Mouse (Mus musculus) liver, embryonic 15.5 days (tissue): ENCODE measurements around the gene Pclo. TPM values are rescaled to one million over a fixed set of nuclear protein-coding genes. Genes with fewer than 3 reads are reported as not detected.

Experiments
- ATAC-seq: fragments of 200-750 bp; cut with Nextera tagmentation; 2 replicates; pipeline ENCODE4 v1.8.0; 2017; ENCODE audit warnings: moderate number of reproducible peaks, mild to moderate bottlenecking, moderate library complexity; ENCODE audit not compliant: insufficient read depth
- H3K27ac ChIP-seq: fragments of 300-500 bp; sonication (generic); replicated peaks from 2 replicates; pipeline ENCODE4 v1.5.1; 2015; ENCODE audit warnings: mild to moderate bottlenecking, inconsistent platforms
- H3K27me3 ChIP-seq: fragments of 300-500 bp; sonication (generic); 2 replicates; pipeline ENCODE4 v1.6.1; 2015; ENCODE audit warnings: mild to moderate bottlenecking, inconsistent platforms
- H3K36me3 ChIP-seq: fragments of 300-500 bp; sonication (generic); replicated peaks from 2 replicates; pipeline ENCODE4 v1.6.1; 2015; ENCODE audit warnings: moderate library complexity, mild to moderate bottlenecking, inconsistent platforms
- H3K4me1 ChIP-seq: fragments of 300-500 bp; sonication (generic); replicated peaks from 2 replicates; pipeline ENCODE4 v1.6.1; 2015; ENCODE audit warnings: inconsistent platforms
- H3K4me2 ChIP-seq: fragments of 300-500 bp; sonication (generic); 2 replicates; pipeline ENCODE4 v1.6.1; 2015; ENCODE audit warnings: moderate library complexity, mild to moderate bottlenecking, inconsistent platforms
- H3K4me3 ChIP-seq: fragments of 300-500 bp; sonication (generic); replicated peaks from 2 replicates; pipeline ENCODE4 v1.5.1; 2015; ENCODE audit warnings: mild to moderate bottlenecking, inconsistent platforms
- H3K9ac ChIP-seq: fragments of 300-500 bp; sonication (generic); 2 replicates; pipeline ENCODE4 v1.6.1; 2015; ENCODE audit warnings: moderate library complexity, mild to moderate bottlenecking, inconsistent platforms
- H3K9me3 ChIP-seq: fragments of 300-500 bp; sonication (generic); replicated peaks from 2 replicates; pipeline ENCODE4 v1.6.1; 2016; ENCODE audit warnings: inconsistent platforms
- WGBS: fragments of 180-500 bp; shearing (Covaris S2); methylation state at CpG from one replicate; pipeline ENCODE4 v1.1.7; 2015; ENCODE audit warnings: mixed read lengths; ENCODE audit not compliant: insufficient replicate concordance; 5-methylcytosine and 5-hydroxymethylcytosine counted together
- polyA plus RNA-seq: library from polyadenylated mRNA; unstranded; fragments of >200 nt; fragmentation: Nextera tagmentation; extraction: Ambion mirVana; gene quantifications from 2 replicates; pipeline ENCODE4 v1.2.1, GENCODE M21; 2015

Gene Pclo
- polyA plus RNA-seq, 1 experiment from 2014 or later = not detected

DNA sequence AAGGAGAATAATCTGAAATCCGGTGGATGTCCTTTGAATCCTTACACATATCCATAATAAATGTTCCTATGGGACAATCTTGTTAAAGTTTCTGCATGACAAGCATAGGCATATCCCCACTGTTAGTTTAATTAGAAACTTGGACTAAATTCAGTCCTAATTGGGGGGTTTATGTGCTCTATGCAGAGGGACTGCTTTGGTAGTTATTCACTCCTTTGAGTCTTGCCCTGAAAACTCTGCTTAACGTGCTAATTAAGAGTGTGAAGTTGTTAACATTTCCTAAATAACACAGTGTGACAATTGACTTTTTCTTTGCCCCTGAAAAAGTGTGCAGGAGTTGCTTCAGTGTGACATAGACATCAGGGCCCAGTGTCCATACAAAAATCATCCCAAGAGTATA, 177.3 kb downstream of the Pclo start:
- H3K27me3 ChIP-seq = no peaks in the 10 kb centered on the region
- no peaks in the 10 kb centered on the region for H3K9me3 ChIP-seq
- ATAC-seq = no peak
- H3K36me3 ChIP-seq = no peaks in the 10 kb centered on the region
- H3K9ac ChIP-seq = no peak overlapping the region
- 46% methylated on average over 2 of the region's 2 CpGs for WGBS
- no peak overlapping the region for H3K27ac ChIP-seq
- no peak overlapping the region for H3K4me2 ChIP-seq
- H3K4me3 ChIP-seq = no peak overlapping the region
- no peaks in the 10 kb centered on the region for H3K4me1 ChIP-seq

DNA sequence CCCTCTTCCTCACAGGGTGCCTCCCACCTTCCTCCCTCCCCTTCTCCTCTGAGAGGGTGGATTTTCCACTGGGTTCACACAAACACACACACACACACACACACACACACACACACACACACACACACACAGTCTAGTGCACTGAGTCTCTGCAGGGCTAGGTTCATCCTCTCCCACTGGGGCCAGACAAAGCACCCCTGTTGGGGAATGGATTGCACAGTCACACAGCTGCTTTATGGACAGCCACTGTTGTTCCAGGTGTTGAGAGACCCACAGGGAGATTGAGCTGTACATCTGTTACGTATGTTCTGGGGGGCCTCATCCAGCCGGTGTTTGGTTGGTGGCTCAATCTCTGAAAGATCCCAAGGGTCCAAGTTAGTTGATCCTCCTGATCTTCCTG, 182.0 kb downstream of the Pclo start:
- Histone ChIP-seq H3K4me1 (no peaks in the 10 kb centered on the region), H3K4me2 (no peak overlapping the region), H3K27me3 (no peaks in the 10 kb centered on the region), H3K36me3 (no peaks in the 10 kb centered on the region), H3K27ac (no peak overlapping the region), H3K9ac (no peak overlapping the region), H3K9me3 (no peaks in the 10 kb centered on the region), H3K4me3 (no peak overlapping the region)
- WGBS = 64% methylated on average over 2 of the region's 2 CpGs
- ATAC-seq = no peak

DNA sequence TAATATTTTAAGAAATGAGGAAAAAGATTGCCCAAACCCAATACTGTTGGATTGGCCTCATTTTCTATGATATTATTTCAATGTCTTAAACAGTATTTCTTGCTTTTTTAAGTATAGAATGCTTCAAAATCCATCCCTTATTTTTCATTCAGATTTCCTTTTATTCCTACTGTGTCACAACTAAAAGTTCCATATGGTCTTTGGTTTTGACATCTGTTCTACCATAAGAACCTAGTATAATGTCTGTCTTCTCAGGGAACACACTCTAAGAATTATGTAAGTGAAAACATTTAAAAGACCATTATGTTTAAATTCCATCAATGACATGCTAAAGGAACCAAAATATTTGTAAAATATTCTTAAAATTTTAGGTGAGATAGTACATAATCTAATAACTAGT, 186.2 kb downstream of the Pclo start:
- no peak overlapping the region for H3K27ac ChIP-seq
- no peaks in the 10 kb centered on the region for H3K9me3 ChIP-seq
- no peaks in the 10 kb centered on the region for H3K36me3 ChIP-seq
- no peaks in the 10 kb centered on the region for H3K4me1 ChIP-seq
- no peak overlapping the region for H3K4me3 ChIP-seq
- H3K4me2 ChIP-seq = no peak overlapping the region
- no peaks in the 10 kb centered on the region for H3K27me3 ChIP-seq
- no peak overlapping the region for H3K9ac ChIP-seq
- ATAC-seq = no peak

DNA sequence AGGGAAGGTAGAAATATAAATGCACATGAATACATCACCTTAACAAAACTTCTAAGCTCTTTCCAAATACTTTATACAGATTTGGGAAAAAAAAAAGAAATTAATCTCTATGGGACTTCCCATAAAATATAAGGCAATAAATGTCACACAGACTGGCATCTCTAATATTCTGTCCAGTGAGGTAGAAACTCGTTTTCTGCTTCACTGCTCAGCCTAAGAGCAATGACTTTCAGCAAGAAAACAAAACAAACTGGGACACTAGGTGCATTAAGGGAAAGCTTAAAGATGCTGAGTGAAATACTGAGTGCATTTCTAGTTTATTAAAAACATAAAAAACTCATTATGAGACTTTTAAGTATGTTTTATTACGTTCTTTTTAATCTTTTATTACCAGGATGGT, 190.7 kb downstream of the Pclo start:
- Histone ChIP-seq H3K9me3 (no peaks in the 10 kb centered on the region), H3K27me3 (no peaks in the 10 kb centered on the region)
- 35% methylated on average over 2 of the region's 2 CpGs for WGBS

DNA sequence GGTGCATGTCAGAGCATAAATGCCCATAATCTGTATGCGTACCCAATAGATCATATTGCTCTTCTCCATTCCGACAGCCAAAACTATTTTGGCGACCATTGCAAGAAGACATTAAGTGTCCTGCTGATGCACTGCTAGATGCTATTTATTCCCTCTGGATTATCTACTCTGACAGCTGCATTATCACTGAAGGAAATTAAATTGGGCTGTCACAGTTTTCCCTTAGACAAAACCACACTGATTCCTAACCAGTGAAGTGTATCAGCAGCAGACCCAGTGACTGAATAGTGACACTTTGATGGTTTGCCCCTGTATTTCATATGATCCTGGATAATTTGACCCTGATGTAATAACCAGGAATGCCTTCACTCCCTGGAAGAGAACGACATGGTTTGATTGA, 192.6 kb downstream of the Pclo start:
- H3K4me3 ChIP-seq = no peak overlapping the region
- ATAC-seq = no peak
- H3K4me2 ChIP-seq = no peak overlapping the region

More for the DNA sequence above, 190.7 kb downstream of the Pclo start:
- Histone ChIP-seq H3K4me2 (no peak overlapping the region), H3K9ac (no peak overlapping the region), H3K4me3 (no peak overlapping the region), H3K27ac (no peak overlapping the region), H3K36me3 (no peaks in the 10 kb centered on the region), H3K4me1 (no peaks in the 10 kb centered on the region)
- no peak for ATAC-seq

DNA sequence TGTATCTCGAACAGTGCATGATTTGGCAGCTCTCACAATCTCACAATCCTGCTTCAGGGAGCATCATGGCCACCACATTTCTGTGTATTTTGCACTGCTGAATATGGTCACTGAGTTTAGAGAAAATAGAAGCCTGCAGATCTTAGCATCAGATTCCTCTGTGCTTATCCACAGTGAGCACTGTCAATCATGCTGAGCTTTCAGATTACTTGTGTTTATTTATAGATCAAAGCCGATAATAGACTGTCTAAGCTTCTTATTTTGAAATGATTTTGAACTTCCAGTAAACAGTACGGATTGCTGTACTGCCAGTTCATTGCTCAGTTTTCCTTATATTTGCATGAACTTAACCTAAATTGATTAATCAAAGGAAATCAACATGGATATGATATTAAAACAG, 208.9 kb downstream of the Pclo start:
- ATAC-seq = no peak
- Histone ChIP-seq H3K9me3 (no peaks in the 10 kb centered on the region), H3K4me3 (no peak overlapping the region), H3K4me2 (no peak overlapping the region), H3K36me3 (no peaks in the 10 kb centered on the region), H3K4me1 (no peaks in the 10 kb centered on the region), H3K27ac (no peak overlapping the region), H3K9ac (no peak overlapping the region), H3K27me3 (no peaks in the 10 kb centered on the region)
- 50% methylated on average over 3 of the region's 3 CpGs for WGBS

More for the DNA sequence above, 192.6 kb downstream of the Pclo start:
- WGBS = 53% methylated on average over 4 of the region's 4 CpGs
- Histone ChIP-seq H3K9me3 (no peaks in the 10 kb centered on the region), H3K9ac (no peak overlapping the region), H3K27me3 (no peaks in the 10 kb centered on the region), H3K4me1 (no peaks in the 10 kb centered on the region), H3K27ac (no peak overlapping the region), H3K36me3 (no peaks in the 10 kb centered on the region)

DNA sequence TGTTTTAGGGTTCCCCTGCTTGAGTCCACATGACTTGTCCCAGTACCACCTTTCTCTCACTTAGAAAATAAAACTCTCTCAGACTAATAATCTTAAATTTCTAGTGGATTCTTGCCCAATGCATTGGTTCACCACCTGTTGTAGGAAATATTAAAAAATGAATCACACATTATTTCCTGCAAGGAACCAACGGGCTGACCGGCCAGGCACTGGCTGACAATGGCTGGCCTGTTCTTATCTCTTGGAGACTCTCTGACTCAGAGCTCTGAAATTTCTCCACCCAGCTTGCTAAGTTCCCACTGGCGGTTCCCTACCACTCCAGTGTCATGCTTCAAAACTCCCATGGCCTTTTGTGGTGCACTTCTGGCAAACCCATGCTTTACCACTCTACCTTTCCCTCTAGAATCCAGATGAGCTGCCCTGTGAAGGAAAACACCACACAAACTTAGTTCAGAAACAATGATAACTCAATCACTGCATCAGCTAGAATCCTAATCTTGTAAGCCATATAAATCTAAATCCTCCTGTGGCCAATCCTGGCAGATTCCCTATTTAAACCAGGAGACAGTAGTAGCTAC, 214.0 kb downstream of the Pclo start:
- no peak overlapping the region for H3K4me3 ChIP-seq
- H3K36me3 ChIP-seq = no peaks in the 10 kb centered on the region
- no peak for ATAC-seq
- WGBS = 41% methylated on average over 3 of the region's 3 CpGs
- no peaks in the 10 kb centered on the region for H3K27me3 ChIP-seq
- H3K9ac ChIP-seq = no peak overlapping the region
- H3K4me1 ChIP-seq = no peaks in the 10 kb centered on the region
- no peak overlapping the region for H3K27ac ChIP-seq
- H3K9me3 ChIP-seq = no peaks in the 10 kb centered on the region
- no peak overlapping the region for H3K4me2 ChIP-seq

DNA sequence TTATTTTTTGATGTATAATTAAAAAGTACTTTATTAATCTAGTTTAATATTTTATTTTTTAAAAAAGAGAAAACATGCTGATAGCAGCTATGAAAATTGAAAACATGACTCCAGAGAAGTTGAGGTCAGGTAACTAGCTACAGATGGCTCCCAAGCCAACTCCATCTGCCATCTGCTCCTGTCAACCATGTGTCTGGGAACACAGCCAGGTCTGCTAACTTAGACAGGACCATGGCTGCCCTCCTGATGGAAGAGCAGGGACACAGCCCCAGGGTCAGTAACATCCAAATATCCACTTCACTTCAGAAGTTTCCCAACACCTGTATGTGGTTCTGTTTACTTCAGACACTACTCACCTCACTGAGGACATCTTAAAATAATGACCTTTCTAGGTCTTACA, 236.2 kb downstream of the Pclo start:
- H3K4me3 ChIP-seq = no peak overlapping the region
- no peaks in the 10 kb centered on the region for H3K4me1 ChIP-seq
- no peak for ATAC-seq
- H3K9me3 ChIP-seq = no peaks in the 10 kb centered on the region
- H3K9ac ChIP-seq = no peak overlapping the region
- no peaks in the 10 kb centered on the region for H3K27me3 ChIP-seq
- no peak overlapping the region for H3K4me2 ChIP-seq
- no peaks in the 10 kb centered on the region for H3K36me3 ChIP-seq
- H3K27ac ChIP-seq = no peak overlapping the region

DNA sequence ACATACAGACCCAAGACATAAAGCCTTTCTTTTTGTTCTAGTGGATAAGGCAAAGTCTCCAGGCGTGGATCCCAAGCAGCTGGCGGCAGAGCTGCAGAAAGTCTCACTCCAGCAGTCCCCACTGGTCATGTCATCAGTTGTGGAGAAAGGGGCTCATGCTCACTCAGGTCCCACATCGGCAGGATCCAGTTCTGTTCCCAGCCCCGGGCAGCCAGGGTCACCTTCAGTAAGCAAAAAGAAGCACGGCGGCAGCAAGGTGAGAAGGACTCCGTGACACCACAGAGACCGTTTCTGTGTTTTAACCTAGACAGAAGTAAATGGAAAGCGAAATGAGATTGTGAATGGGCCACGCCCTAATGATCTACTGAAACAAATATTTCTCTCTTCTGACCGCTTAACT, 252.0 kb downstream of the Pclo start:
- ATAC-seq = no peak
- Histone ChIP-seq H3K27me3 (no peaks in the 10 kb centered on the region), H3K4me2 (no peak overlapping the region), H3K4me1 (no peaks in the 10 kb centered on the region), H3K9ac (no peak overlapping the region), H3K4me3 (no peak overlapping the region), H3K9me3 (no peaks in the 10 kb centered on the region), H3K27ac (no peak overlapping the region), H3K36me3 (no peaks in the 10 kb centered on the region)
- WGBS = 67% methylated on average over 11 of the region's 11 CpGs

DNA sequence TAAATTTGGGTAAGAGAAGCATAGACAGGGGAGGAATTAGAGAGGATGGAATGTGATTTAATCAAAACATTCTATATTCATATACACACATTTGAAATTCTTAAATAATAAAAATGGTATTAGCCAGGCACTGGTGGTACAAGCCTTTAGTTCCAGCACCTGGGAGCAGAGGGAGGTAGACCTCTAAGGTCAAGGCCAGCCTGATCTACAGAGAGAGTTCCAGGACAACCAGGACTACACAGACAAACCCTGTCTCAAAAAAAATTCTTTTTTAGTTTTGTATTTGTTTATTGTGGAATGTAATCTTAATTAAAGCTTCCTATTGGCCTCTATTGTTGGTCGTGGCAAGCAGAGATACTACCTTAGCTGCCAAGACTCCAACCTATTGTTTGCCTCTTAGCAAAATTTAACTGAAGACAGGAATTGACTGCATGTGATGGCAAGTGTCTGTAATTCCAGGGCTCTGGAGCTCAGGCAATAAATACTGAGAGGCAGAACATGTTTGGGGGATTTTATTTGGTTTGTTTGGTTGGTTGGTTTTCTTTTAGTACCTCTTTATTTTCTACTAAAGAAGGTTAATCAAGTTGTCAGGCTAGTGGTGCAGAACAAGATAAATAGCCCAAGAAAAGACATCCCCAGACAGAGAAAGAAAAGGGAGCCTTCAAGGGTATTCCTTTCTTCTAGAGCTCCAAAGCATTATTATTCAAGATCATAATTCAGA, 267.8 kb downstream of the Pclo start:
- Histone ChIP-seq H3K27me3 (no peaks in the 10 kb centered on the region), H3K36me3 (no peaks in the 10 kb centered on the region), H3K4me1 (no peaks in the 10 kb centered on the region), H3K9ac (no peak overlapping the region), H3K27ac (no peak overlapping the region), H3K9me3 (no peaks in the 10 kb centered on the region), H3K4me2 (no peak overlapping the region), H3K4me3 (no peak overlapping the region)
- WGBS = 17% methylated on average over 1 of the region's 1 CpGs
- ATAC-seq = no peak

DNA sequence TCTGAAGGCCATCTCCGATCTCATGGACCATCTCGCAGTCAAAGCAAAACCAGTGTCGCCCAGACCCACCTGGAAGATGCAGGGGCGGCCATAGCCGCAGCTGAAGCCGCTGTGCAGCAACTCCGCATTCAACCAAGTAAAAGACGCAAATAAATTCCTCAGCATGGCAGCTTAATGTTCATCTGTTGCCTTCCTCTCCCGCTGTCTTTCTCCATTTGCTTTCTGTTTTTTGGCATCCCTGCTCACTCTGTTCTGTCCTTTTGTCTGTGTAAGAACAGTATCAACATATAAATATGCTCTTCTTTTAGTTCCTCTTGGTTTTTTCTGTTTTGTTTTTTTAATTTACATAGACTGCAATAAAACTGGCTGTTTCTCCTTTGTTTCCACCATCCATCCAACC, 279.2 kb downstream of the Pclo start:
- 73% methylated on average over 9 of the region's 9 CpGs for WGBS
- Histone ChIP-seq H3K4me3 (no peak overlapping the region), H3K27ac (no peak overlapping the region), H3K9me3 (no peaks in the 10 kb centered on the region), H3K9ac (no peak overlapping the region), H3K36me3 (no peaks in the 10 kb centered on the region), H3K4me1 (no peaks in the 10 kb centered on the region), H3K4me2 (no peak overlapping the region), H3K27me3 (no peaks in the 10 kb centered on the region)
- ATAC-seq = no peak

DNA sequence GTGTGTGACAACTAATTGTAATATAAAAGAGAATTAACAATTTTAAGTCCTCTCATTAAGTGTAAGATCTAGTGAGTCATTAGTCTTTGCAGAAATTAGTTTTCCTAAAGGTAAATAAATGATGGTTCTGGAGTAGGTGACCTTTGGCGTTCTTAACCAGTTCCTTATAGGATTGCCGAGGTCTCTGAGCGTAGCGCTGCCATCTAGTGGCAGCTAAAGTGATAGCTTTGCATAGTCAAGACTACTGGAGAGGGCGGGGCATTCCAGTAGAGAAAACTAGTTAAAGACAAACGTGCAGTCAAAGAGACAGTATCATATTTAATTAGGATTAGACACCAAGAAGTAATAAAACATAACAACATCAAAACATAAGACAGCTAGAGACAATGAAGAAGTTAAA, 292.4 kb downstream of the Pclo start:
- WGBS = 4% methylated on average over 6 of the region's 6 CpGs
- no peak overlapping the region for H3K4me2 ChIP-seq
- no peak for ATAC-seq
- H3K27me3 ChIP-seq = no peaks in the 10 kb centered on the region
- H3K36me3 ChIP-seq = no peaks in the 10 kb centered on the region
- H3K27ac ChIP-seq = no peak overlapping the region
- H3K9me3 ChIP-seq = no peaks in the 10 kb centered on the region
- H3K4me1 ChIP-seq = no peaks in the 10 kb centered on the region
- H3K4me3 ChIP-seq = no peak overlapping the region
- H3K9ac ChIP-seq = no peak overlapping the region
